Mouse (Mus musculus) ES-Bruce4 (cell line): ENCODE results near the gene Olfr1197.

Source experiments
- CTCF ChIP-seq: IDR thresholded peaks from one replicate; pipeline ENCODE4 v1.8.1; 2011; ENCODE audit warnings: low read depth, low read length
- POLR2A ChIP-seq: IDR thresholded peaks from one replicate; pipeline ENCODE4 v1.8.1; 2011; ENCODE audit warnings: low read length; ENCODE audit not compliant: insufficient read depth

DNA sequence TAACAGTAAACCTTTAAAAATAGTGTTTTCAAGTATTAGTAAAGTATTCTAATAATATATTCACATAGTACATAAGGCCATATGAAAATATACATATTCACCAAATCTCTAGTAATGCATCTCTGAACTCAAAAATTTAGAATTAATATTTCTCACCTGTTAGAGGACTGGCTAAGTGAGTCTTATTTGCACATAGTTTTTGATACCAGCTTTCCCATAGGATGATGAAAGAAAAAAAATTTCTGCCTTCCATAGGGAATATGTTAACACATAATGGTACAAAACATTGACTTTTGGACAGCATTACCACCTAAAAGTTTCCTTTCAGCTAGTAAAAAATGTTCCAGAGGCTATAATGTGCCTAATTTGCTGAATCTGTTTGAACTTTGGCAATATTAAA, 43.1 kb downstream of the Olfr1197 start, which contains the start of gene Olfr1195:
- TF ChIP-seq POLR2A (no peak), CTCF (no peak)
